Mouse (Mus musculus) heart, adult 2 months (tissue): Measurements from ENCODE around the gene Trmu.

Experiments
- CTCF ChIP-seq: fragments of 200-600 bp; IDR thresholded peaks from 2 replicates; pipeline ENCODE4 v1.8.1; 2022; ENCODE audit warnings: antibody characterized with exemption, mild to moderate bottlenecking, moderate library complexity
- EP300 ChIP-seq: fragments of 200-500 bp; IDR thresholded peaks from 2 replicates; pipeline ENCODE4 v1.6.1; 2011; ENCODE audit warnings: low read depth, low read length, control low read depth; ENCODE audit not compliant: insufficient read depth
- POLR2A ChIP-seq: fragments of 200-500 bp; IDR thresholded peaks from 2 replicates; pipeline ENCODE4 v1.6.1; 2011; ENCODE audit warnings: mild to moderate bottlenecking, low read depth, low read length, control low read depth; ENCODE audit not compliant: insufficient read depth

- TF ChIP-seq CTCF (no peak), EP300 (peak; percentile 63; the same call in 1 of the 2 replicates), POLR2A (peak; percentile 87; the same call in 1 of the 2 replicates)
Observed at GRCm38 (mm10) chr15:85831954-85832590, 47.0 kb upstream of the Trmu start, which contains the start of gene Ttc38.
